Mouse (Mus musculus) c-Kit-positive CD71-positive TER-119-negative erythroid progenitor cells, embryonic 14.5 days (primary cell): ENCODE results near the gene Rnf41.

Experiments used
- DNase-seq: peaks from one replicate; pipeline ENCODE4 v3.0.0-alpha.2; 2013; ENCODE audit warnings: low read depth

The Rnf41 gene

DNA sequence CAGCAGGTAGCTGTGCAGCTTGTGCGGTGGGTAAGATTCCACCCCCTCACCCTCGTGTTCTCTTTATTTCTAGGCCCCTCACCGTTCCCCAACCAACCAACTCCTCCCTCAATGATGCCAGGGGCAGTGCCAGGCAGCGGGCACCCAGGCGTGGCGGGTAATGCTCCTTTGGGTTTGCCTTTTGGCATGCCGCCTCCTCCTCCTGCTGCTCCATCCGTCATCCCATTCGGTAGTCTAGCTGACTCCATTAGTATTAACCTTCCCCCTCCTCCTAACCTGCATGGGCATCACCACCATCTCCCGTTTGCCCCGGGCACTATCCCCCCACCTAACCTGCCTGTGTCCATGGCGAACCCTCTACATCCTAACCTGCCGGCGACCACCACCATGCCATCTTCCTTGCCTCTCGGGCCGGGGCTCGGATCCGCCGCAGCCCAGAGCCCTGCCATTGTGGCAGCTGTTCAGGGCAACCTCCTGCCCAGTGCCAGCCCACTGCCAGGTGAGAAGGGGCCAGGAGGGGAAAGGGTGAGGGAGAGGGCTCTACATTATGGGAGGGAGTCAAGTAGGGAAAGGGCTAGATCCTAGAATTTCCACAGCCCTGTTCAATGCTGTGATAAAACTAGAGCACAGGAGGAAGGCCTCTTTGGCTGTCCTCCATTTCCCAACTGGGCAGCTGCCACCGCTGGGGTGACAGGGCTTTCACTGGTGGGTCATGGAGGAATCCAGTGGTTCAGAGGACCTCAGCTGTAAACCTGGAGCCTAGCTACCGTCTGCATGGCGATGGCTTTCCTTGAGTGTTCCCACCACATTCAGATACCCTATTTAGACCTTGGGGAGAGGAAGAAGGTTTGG lies 76.6 kb downstream of the Rnf41 start:
- no peak for DNase-seq

DNA sequence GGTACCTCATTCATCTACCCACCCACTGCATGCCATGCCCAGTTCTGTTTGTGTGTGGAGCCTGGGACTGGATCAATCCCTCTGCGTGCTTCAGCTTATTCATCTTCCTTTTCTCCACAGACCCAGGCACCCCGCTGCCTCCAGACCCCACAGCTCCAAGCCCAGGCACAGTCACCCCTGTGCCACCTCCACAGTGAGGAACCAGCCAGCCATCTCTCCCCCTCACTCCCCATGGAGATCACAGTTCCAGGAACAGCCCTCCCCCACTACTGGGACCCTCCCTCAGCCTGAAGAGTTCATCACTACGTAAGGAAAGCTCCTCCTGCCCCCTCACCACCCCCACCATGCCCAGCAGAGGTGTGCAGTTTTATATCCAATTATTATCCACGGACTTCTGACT lies 77.3 kb downstream of the Rnf41 start:
- no peak for DNase-seq

- no peak for DNase-seq
Observed at GRCm38 (mm10) chr10:128489380-128489779, 77.9 kb downstream of the Rnf41 start.

DNA sequence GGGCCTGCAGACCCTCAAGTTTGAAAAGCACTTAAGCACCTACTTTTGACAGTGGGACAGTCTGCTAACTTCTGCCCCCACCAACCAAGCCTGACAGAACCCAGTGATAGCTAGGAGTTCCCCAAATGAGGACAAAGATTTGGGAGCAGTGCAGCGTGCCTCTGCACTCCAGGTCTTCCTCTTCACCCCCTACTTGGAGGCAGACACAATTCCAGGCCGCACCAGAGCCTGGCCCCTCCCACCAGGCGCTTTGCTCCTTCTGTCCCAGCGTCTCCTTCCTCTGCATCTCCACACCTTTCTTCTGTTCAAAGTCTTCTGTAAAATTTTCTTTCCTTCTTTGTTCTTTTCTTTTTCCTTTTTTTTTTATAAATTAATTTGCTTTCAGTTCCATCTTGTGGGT lies 78.3 kb downstream of the Rnf41 start:
- no peak for DNase-seq

GRCm38 (mm10) chr10:128490232-128490631 lies 78.8 kb downstream of the Rnf41 start:
- DNase-seq = no peak

DNA sequence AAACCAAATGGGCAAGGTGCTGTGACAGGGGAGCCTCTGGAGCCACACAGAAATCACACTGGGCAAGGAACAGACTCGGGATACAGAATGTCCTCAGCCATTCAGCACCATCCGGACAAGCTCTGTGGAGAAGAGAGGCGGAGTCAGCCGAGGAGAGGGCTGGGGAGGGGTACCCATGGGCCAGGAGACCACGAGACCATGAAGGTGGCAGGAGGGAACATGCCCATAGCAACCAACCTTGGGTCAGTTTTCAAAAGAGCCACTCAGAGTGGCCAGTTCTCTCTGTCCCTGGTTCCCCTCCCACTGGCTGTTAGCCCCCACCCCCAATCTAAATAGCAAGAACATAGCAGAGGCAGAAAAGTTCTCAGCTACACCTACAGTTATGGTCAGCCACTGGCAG lies 79.5 kb downstream of the Rnf41 start:
- DNase-seq = no peak
